Mouse (Mus musculus) brain, embryonic 14.5 days (tissue): ENCODE data around the gene Bcas3. TPM values are rescaled to one million over a fixed set of nuclear protein-coding genes. Genes with fewer than 3 reads are reported as not detected.

ENCODE experiments used
- DNase-seq: peaks from one replicate; pipeline ENCODE4 v3.0.0-alpha.2; 2011; ENCODE audit warnings: low read depth
- CTCF ChIP-seq: fragments of 200-500 bp; IDR thresholded peaks from 2 replicates; pipeline ENCODE4 v1.5.1; 2012; ENCODE audit warnings: inconsistent platforms, mild to moderate bottlenecking, moderate library complexity, borderline replicate concordance; ENCODE audit not compliant: insufficient read depth, insufficient read length; ENCODE audit errors: extremely low read depth
- POLR2A ChIP-seq: fragments of 200-500 bp; IDR thresholded peaks from 2 replicates; pipeline ENCODE4 v1.6.1; 2012; ENCODE audit warnings: mild to moderate bottlenecking, inconsistent platforms, borderline replicate concordance; ENCODE audit not compliant: poor library complexity, insufficient read depth, insufficient read length, severe bottlenecking; ENCODE audit errors: extremely low read depth
- polyA plus RNA-seq: library from polyadenylated mRNA; depleted of rRNA; stranded (reverse); fragments of >200 nt; gene quantifications from 2 replicates; pipeline ENCODE4 v1.2.3, GENCODE M21; 2012

The Bcas3 gene
- polyA plus RNA-seq, 1 experiment, result 26.2 TPM

DNA sequence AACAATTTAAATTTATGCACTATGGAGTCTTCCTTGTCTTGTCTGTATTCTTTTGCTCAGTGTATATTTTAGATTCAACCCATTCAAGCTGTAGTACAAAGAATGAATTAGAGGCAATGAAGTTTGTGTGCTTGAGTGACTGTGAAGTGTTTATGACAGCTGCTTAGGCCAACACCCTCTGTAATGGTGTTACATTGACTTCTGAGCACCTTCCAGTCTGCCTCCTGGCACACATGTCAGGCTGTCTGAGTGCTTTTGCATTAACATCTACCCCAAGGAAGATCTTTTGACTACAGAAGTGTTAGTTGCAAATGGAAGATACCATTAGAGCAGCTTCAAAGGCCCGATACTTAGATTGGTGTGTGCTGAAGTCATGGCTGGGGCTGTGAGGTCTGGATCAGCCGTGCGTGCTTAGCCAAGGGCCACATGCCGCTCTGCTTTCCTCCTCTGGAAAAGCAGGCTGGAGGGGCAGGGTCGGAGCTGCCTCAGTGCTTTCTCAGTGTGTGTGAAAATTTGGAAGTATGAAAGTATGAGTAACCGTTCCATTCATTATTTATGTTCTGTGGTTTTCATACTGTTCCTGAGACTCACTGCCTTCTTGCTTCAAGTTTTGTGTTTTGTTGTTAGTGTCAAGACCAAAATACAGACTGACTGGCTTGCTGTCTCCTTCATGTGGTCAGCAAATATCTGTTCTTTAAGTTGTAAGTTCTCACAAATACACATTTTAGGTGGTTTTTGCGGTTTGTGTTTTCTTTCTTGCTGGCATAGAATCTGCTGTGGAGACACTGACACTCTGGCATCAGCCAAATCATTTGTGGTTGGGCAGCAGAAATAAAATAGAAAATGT is 31.2 kb downstream of the Bcas3 start:
- TF ChIP-seq CTCF, result no peak
- no peak for TF ChIP-seq POLR2A
- peak; percentile 3 for DNase-seq

DNA sequence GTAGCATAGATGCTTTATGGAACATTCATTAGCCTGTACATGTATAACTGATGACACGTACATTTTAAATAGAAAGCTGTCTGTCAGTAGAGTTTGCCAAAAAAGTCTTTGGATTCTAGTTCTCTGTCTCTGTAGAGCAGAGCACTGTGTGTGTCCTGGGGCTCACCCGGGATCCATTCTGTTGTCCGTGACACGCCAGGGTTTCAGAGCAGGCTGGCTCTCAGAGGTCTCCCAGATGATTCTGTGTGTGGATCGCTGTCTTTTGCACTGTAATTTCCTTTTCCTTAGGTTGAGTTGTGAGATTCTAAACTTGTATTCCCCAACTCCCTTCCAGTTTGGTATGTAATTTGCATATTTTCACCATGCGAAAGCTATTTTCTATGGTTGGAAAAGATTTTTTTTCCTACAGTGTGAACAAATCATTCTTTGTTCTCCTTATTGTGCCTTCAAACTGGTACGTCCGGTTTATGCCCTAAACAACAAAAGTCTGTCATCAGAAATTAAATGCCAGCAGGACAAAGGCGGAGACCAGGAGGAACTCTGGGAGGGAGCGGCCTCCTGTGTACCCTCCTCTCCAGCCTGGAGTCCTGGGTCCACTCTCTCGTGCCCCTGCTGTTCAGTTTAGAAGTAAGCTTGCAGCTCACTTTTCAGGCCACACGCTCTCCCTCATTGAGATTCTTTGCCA is 39.4 kb downstream of the Bcas3 start:
- DNase-seq, result peak; percentile 46
- TF ChIP-seq POLR2A, result no peak
- TF ChIP-seq CTCF, result peak; percentile 15; the same call in 1 of the 2 replicates

DNA sequence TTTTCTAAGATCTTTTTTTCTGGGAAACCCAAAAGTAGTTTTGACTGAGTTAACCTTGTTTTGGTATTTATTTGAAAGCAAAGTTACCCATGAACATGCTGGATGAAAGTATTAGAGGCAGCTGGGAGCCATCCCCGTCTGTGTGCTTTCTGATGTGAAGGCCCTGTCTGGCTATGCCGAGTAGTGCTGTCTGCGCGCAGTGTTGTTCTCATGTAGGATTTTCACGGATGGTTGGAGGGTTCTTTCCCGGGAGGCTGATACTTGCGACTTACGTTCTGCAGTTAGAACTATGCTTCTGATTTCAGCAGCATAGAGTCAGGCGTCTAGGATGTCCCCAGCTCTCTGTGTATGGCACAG is 39.9 kb downstream of the Bcas3 start:
- DNase-seq, result peak; percentile 55
- no peak for TF ChIP-seq CTCF
- TF ChIP-seq POLR2A, result no peak

DNA sequence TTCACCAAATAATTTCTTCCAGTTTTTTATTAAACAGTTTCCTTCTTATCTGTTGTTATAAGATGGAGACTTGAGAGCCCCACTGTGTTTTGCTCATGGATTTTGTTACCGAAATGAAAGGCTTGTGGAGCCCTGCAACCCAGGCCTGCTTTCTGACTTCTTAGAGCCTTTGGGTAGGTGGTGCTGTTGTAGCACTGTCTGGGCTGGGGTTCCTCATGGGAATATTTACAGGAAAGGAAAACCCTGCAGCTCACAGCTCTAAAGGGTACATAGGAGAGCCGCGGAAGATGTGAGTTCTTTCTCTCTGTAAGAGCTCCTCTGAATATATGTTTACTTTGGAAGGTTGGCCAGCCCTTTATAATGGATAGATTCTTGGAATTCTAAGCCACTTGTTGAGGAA is 41.0 kb downstream of the Bcas3 start:
- peak; percentile 12 for DNase-seq
- TF ChIP-seq CTCF, result no peak
- no peak for TF ChIP-seq POLR2A

DNA sequence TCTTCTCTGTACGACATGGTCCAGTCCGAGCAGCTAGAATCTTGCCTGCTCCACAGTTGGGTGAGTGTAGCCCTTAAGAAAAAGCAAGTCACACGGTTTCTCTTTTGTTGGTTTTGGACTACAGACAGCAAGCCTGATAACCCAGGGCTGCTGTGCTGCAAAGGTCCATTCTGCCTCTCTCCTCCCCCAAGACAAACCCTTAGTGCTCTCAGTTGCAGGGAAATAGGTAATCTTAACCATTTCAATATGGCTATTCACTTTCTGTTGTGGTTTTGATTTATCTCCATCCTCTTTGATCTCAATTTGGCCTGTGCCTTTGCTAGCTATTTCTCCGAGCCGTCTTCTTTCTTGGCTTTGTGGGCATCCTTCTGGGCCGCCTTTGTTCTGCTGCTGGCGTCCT is 42.4 kb downstream of the Bcas3 start:
- TF ChIP-seq CTCF (no peak), POLR2A (no peak)
- peak; percentile 2 for DNase-seq

DNA sequence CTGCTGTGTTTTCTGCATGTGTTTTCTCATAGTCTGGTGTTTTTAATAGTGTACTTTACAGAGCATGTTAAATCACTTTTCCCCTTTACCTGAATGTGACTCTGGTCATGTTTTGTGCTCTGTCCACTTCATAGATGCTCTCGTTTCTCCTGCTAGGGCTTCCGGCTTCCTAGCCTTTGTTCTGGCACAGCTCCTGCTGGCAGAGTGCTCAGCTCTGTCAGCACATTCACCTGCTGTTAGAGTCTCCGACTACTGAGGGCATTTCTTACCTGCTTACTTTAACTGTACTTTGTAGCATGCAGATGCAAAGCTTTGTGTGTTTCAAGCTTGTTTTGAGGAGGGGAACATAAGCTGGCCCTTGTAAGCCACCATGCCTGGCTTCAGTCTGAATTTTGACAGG is 53.6 kb downstream of the Bcas3 start:
- DNase-seq, result no peak
- no peak for TF ChIP-seq POLR2A
- TF ChIP-seq CTCF, result no peak

DNA sequence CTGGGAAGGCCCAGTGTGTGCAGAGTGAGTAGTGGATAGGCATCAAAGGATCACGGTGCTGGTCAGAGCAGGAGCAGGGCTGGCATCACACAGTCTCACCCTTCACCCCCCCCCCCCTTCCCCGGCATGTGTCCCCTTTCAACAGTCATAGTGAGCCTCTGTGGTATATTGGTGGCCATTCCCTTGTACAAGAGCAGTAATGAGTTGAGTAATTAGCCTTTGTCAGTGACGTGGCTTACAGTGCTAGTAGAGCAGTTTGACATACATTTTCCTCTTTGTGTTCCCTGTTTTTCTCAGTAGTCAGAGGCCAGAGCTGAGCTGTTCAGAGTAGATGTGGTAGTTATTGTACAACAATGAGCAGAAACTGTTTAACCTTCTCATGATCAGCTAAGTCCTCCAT is 54.7 kb downstream of the Bcas3 start:
- TF ChIP-seq CTCF, result no peak
- TF ChIP-seq POLR2A, result no peak
- DNase-seq, result no peak

DNA sequence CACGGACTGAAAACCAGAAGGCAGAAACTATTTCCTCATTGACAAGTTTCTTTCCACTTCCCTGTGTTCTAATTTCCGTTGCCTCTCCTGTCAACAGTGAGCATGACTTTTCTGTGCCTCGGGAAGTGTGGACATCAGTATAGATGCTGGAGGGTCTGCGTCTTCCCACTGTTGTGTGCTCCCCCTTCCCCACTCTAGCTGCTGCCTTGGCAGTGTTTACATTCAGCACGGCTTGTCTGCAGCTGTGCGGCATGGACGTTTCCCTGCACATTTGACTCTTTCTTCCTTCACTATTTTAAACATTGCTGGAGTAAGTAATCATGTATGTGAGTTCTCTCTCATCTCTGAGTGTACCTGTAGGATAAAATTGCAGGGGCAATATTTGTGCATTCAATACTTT is 59.4 kb downstream of the Bcas3 start:
- DNase-seq, result no peak
- no peak for TF ChIP-seq POLR2A
- no peak for TF ChIP-seq CTCF

DNA sequence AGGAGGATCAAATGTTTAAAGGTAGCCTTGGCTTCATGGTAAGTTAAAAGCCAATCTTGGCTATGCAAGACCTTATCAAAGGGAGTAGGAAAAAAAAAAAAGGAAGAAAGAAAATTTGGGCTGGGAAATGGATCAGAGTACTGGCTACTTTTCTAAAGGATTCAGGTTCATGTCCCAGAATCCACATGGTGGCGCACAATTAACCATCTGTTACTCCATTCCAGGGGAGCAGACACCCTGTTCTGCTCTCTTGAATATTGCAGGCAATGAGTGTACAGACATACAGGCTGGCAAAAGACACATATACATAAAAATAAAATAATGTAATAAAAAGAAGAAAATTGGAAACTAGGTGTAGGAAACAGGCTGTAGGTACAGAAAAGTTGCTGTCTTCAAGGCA is 61.5 kb downstream of the Bcas3 start:
- no peak for DNase-seq
- TF ChIP-seq POLR2A (no peak), CTCF (no peak)

DNA sequence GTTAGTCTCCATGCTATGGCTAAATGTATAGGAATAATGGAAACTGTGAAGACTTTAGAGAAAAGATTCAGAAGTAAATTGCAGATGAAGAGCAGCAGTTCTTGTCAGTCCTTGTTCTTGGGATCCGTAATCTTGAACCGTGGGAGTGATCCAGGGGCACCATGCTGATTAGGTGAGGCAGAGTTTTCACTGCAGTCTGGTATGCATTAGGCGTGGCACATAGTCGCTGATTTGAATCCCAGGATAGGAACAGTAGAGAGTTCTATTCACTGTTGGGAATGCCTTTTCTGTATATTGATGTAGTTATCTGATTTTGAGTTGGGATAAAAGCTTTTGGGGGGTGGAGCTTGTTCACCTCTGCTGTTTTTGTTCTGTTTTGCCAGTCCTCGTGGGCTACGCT is 74.4 kb downstream of the Bcas3 start:
- DNase-seq, result no peak
- no peak for TF ChIP-seq POLR2A
- no peak for TF ChIP-seq CTCF

DNA sequence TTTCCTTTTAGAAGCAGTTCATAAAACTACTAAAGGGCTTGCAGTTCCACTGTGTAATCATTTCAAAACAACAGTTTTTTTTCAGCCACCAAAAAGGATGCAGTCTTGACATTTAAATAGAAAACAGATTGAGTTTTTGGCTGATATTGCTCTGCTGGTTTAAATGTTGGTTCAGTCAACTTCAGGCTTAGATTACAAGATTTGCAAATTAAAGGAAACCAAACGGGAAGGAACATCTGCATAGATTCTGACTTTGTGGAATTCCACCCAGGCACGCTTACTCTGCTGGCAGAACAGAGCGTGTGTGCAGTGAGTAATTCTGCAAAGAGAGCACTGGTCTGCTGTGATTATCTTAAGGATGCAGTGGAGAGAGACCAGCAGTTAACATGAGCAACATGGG is 75.3 kb downstream of the Bcas3 start:
- no peak for TF ChIP-seq POLR2A
- TF ChIP-seq CTCF, result no peak
- DNase-seq, result no peak

DNA sequence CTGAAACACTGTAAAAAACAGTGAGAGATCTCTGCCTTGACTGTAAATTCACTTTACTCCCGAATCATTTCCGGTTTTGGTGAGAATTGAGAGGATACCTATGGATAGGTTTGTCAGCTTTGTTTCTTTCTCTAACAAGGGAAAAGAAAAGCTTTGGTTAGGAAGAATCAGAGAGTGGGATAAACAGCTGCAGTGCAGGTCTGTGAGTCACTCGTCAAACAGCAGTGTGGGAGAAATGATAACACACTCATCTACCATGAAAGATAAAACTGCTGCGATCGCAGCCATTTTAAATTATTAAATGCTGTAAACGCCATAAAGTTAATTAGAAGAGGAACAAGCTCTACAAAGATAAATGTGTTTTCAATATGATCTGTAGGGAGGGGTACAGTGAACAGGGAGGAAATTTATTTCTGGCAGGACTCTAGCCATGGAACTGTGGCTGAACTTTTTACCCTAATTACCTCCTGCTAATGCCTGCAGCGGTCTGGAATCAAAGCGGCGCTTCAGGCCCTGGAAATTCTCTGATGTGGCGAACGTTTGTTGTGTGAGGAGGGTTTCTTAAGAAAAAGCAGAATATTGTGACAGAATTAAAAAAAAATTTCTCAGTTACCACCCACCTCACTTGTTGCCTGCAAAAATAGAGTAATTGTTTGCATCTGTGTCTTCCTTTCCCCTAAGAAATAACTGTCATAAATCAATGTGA is 77.9 kb downstream of the Bcas3 start:
- DNase-seq, result peak; percentile 46
- TF ChIP-seq CTCF, result no peak
- TF ChIP-seq POLR2A, result no peak

DNA sequence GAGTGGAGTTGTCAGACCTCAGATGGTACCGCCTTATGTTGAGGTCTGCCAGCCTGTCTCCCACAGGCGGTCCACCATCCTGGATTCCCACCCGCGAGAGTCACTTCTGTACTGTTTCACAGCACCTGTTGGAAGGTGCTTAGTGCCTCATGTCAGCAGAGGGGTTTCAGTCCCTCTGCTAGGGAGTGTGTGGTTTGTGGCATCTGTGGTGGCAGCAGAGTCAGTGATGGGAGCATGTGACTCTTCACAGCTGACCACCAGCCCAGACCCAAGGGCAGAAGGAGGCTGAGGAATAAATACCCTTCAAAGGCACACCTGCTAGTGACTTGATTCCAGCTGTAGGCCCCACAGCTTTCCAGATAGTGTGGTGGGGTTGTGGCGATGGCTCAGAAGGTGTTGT is 94.4 kb downstream of the Bcas3 start:
- DNase-seq, result no peak

DNA sequence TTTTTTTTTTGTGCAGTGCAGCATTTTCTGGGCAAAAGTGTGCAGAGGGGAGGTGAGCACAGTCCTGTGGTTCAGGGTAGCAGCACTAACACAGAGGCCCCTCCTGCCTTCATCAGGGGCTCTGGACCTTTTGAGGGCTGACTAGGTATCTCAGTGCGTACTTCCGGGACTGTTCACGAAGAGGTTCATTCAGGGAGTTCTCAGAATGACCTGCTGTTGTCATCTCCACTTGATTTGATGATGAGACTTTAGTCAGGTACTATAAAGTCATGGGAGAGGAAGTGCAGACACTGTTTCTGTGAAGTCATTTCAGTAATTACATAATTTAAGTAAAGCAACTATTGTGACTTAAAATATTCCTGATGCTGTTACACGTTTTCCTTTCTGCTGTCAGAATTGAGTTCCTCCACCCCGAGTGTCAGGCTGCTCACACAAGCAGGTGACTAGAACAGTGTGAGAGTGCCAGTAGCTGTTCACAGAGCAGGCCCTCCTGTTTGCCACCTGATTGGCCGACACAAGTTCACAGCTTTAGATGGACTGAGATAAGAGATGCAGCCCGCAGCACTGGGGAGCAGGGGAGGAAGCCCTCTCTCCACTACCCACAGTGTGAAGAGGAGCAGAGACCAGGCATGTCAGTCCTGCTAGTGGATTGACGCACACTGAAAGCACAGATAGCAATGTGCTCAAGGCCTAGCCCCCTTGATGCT is 100.8 kb downstream of the Bcas3 start:
- TF ChIP-seq POLR2A (no peak), CTCF (no peak)
- DNase-seq, result no peak

More for the DNA sequence above, 94.4 kb downstream of the Bcas3 start:
- TF ChIP-seq CTCF (no peak), POLR2A (no peak)

DNA sequence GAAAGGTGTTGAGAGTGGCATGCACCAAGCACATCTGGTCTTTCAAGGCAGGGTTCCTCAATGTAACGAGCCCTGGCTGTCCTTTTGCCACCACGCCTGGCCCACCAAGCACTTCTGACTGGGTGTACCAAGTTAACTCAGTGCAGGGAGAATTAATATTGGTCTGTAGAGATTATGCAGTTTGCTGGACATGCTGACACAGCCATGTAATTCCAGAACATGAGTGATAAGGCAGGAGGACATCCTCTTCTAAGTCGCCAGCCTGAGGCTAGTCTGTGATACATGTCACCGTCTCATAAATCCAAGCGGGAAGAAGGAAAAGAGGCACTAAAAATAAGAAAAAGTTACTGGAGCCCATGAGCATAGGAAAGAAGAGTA is 101.3 kb downstream of the Bcas3 start:
- TF ChIP-seq CTCF (no peak), POLR2A (no peak)
- no peak for DNase-seq
